Mouse (Mus musculus): Measurements from ENCODE around the gene Xrcc6.

GRCm38 (mm10) chr15:81989371-81990062 lies 1.9 kb downstream of the Xrcc6 start:
- peak; percentile 79 for TF ChIP-seq CTCF (IDR thresholded peaks at IDR 0.05; ENCODE audit: insufficient read depth, low read length)
- TF ChIP-seq POLR2A (IDR thresholded peaks at IDR 0.05; ENCODE audit: borderline replicate concordance, extremely low read depth, low read depth, low read length): no peak
